Mouse (Mus musculus): Measurements from ENCODE around the gene Snx9. TPM values are rescaled to one million over a fixed set of nuclear protein-coding genes. Genes with fewer than 3 reads are reported as not detected.

The Snx9 gene
- polyA plus RNA-seq, 1 experiment from 2014 or later: 5.9 TPM

DNA sequence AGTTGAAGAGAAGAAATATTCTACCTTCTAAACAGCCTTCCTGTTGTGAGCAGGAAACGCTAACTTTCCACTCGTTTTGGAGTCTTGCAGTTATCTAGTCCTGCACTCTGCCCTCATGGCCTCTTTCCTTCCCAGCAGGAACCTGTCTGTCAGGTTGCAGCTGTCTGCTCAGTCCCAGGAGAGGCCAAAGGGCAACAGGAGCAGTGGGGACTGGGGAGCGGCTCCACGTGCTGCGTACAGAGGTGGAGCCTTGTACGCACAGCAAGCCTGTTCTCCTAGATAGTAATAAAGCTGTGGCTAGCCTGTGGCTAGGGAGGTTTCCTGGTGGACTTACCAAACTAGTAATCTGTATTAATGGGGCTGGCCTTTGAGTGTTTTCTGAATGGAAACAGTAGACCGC lies 52.0 kb downstream of the Snx9 start:
- no peak for ATAC-seq
- Histone ChIP-seq H3K27me3 (ENCODE audit: control insufficient read depth, insufficient read depth, low read depth, low read length) (no peaks in the 10 kb centered on the region), H3K4me1 (ENCODE audit: control insufficient read depth, insufficient read depth, low read length) (no peaks in the 10 kb centered on the region), H3K4me2 (ENCODE audit: low read length) (no peak overlapping the region), H3K27ac (ENCODE audit: low read length) (no peak overlapping the region), H3K9me3 (replicated peaks; ENCODE audit: control insufficient read depth, low read length, poor library complexity, severe bottlenecking) (no peaks in the 10 kb centered on the region), H3K4me3 (ENCODE audit: low read depth, low read length) (no peak overlapping the region), H3K36me3 (ENCODE audit: control insufficient read depth, insufficient read depth, low read length) (no peaks in the 10 kb centered on the region), H3K9ac (ENCODE audit: low read depth, low read length) (no peak overlapping the region)
- 23% methylated on average over 7 of the region's 7 CpGs for WGBS

DNA sequence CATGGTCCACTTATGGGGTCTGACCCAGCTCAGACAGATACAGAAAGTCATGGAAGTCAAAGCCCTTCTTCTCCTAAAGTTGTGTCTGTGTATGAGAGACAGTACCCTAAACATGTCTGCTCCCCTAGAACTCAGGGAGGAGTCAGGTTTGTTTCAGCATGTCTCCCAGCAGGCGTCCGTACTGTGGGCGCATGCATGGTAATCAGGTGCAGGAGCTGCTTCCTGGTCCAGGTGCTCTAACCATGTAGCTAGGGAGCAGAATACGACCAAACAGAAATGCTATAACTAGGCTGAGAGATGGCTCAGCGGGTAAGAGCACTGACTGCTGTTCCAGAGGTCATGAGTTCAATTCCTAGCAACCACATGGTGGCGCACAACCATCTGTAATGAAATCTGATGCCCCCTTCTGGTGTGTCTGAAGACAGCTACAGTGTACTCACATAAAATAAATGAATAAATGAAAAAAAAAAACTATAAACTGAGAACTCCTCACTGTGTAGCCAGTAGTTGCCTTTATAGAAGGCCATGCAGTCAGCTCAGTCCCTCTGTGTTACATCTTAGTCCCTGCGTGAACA lies 52.5 kb downstream of the Snx9 start:
- H3K9ac ChIP-seq (ENCODE audit: low read depth, low read length): no peak overlapping the region
- 81% methylated on average over 7 of the region's 7 CpGs for WGBS
- no peaks in the 10 kb centered on the region for H3K27me3 ChIP-seq (ENCODE audit: control insufficient read depth, insufficient read depth, low read depth, low read length)
- no peaks in the 10 kb centered on the region for H3K36me3 ChIP-seq (ENCODE audit: control insufficient read depth, insufficient read depth, low read length)
- no peak overlapping the region for H3K4me3 ChIP-seq (ENCODE audit: low read depth, low read length)
- no peaks in the 10 kb centered on the region for H3K9me3 ChIP-seq (replicated peaks; ENCODE audit: control insufficient read depth, low read length, poor library complexity, severe bottlenecking)
- ATAC-seq: no peak
- H3K27ac ChIP-seq (ENCODE audit: low read length): no peak overlapping the region
- H3K4me2 ChIP-seq (ENCODE audit: low read length): no peak overlapping the region
- H3K4me1 ChIP-seq (ENCODE audit: control insufficient read depth, insufficient read depth, low read length): no peaks in the 10 kb centered on the region

DNA sequence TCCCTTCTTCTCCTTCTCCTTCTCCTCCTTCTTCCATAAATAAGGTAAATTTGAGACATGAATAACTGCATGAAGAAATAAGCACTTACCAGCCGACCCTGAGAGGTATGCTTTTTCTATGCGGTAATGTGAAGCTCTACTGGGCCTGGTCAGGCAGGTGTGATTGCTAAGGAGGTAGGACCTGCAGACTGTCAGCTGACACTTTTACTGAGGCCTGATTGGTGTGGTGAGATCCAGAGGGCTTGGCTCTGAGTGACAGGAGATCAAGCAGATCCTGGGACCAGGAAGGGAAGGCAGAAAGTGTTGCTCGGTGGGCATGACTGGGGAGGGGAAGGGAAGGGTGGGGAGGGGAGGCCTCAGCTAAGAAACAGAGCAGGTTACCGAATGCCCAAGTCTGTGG lies 54.9 kb downstream of the Snx9 start:
- Histone ChIP-seq H3K4me1 (ENCODE audit: control insufficient read depth, insufficient read depth, low read length) (no peaks in the 10 kb centered on the region), H3K9ac (ENCODE audit: low read depth, low read length) (no peak overlapping the region), H3K4me3 (ENCODE audit: low read depth, low read length) (no peak overlapping the region), H3K36me3 (ENCODE audit: control insufficient read depth, insufficient read depth, low read length) (no peaks in the 10 kb centered on the region), H3K27me3 (ENCODE audit: control insufficient read depth, insufficient read depth, low read depth, low read length) (no peaks in the 10 kb centered on the region), H3K4me2 (ENCODE audit: low read length) (no peak overlapping the region), H3K27ac (ENCODE audit: low read length) (no peak overlapping the region), H3K9me3 (replicated peaks; ENCODE audit: control insufficient read depth, low read length, poor library complexity, severe bottlenecking) (no peaks in the 10 kb centered on the region)
- ATAC-seq: no peak
- 78% methylated on average over 4 of the region's 4 CpGs for WGBS

DNA sequence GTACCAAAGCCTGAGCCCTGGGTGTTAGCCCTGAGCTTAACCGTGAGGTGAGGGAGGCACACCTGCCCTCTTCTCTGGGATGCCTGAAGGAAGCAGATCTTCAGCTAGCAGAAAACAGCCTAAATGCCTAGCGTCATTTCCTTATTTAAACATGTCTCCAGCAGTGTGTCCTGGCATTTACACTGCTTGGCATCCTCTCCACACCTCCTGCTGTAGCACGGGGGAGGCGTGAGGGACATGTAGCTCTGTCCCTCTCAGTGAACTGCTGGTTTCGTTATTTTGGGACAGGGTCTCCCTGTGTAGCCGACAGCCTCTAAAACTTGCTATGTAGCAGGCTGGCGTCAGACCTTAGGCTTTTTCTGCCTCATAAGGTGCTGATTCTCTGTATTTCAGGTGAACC lies 55.5 kb downstream of the Snx9 start:
- Histone ChIP-seq H3K4me2 (ENCODE audit: low read length) (no peak overlapping the region), H3K27me3 (ENCODE audit: control insufficient read depth, insufficient read depth, low read depth, low read length) (no peaks in the 10 kb centered on the region), H3K27ac (ENCODE audit: low read length) (no peak overlapping the region), H3K36me3 (ENCODE audit: control insufficient read depth, insufficient read depth, low read length) (no peaks in the 10 kb centered on the region), H3K9me3 (replicated peaks; ENCODE audit: control insufficient read depth, low read length, poor library complexity, severe bottlenecking) (no peaks in the 10 kb centered on the region), H3K9ac (ENCODE audit: low read depth, low read length) (no peak overlapping the region), H3K4me1 (ENCODE audit: control insufficient read depth, insufficient read depth, low read length) (no peaks in the 10 kb centered on the region), H3K4me3 (ENCODE audit: low read depth, low read length) (no peak overlapping the region)
- ATAC-seq: no peak
- WGBS: 90% methylated on average over 7 of the region's 7 CpGs

DNA sequence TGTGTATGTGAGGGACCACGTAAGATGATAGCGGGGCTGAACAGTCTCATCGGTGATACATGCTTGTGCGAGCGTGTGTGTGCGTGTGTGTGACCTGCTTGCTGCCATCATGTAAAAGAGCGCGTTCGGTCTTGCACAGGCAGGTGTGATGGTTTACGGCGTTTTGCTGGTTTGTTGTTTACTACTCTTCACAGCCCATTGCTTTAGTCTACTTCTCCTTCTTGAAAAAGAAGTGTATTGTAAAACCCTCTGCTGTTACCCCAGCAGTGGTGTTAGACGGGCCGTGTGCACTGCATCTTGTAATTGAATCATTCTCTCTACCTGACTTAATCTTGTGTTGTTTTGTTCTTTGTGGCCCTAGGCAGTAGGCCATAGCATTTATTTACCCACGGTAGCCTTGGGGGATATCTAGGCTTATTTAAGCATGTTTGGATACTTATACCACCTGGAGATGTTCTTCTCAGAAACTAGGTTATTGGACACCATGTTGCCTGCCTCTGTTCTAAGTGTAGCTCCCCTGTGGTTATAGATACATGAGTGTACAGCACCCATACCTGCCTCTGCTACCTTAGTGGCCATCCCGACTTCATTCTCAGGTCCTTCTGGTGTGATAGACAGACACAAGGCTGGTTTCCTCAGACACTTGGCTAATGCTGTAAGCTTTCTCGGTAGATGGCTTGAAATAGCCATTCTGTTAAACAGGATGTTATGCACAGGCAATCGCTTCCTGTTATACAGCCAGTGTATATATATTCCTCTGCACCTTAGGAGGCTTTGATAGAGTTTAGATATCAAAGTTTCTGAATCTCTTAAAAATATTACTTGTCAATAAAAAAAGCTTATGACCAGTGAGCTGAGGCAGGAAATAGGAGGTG lies 56.4 kb downstream of the Snx9 start:
- Histone ChIP-seq H3K4me1 (ENCODE audit: control insufficient read depth, insufficient read depth, low read length) (no peaks in the 10 kb centered on the region), H3K27ac (ENCODE audit: low read length) (no peak overlapping the region), H3K27me3 (ENCODE audit: control insufficient read depth, insufficient read depth, low read depth, low read length) (no peaks in the 10 kb centered on the region), H3K9ac (ENCODE audit: low read depth, low read length) (no peak overlapping the region), H3K4me3 (ENCODE audit: low read depth, low read length) (no peak overlapping the region), H3K4me2 (ENCODE audit: low read length) (no peak overlapping the region), H3K36me3 (ENCODE audit: control insufficient read depth, insufficient read depth, low read length) (no peaks in the 10 kb centered on the region), H3K9me3 (replicated peaks; ENCODE audit: control insufficient read depth, low read length, poor library complexity, severe bottlenecking) (no peaks in the 10 kb centered on the region)
- ATAC-seq: no peak
- WGBS: 92% methylated on average over 17 of the region's 17 CpGs

DNA sequence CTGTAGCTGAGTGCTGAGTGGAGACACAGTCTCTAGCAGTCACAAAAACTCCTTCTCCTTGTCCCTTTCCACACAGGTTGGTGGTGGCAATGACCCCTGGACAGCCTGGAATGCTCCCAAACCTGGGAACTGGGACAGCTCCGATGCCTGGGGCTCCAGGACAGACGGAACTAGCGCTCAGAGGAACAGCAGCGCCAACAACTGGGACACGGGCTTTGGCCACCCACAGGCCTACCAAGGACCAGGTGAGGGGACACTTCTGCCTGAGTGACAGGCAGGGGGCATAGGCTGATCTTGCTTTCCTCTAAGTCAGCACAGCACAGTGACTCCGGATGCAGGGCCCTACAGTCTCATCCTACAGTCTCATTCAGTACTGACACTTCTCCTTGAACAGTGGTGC lies 58.1 kb downstream of the Snx9 start:
- Histone ChIP-seq H3K4me1 (ENCODE audit: control insufficient read depth, insufficient read depth, low read length) (no peaks in the 10 kb centered on the region), H3K27me3 (ENCODE audit: control insufficient read depth, insufficient read depth, low read depth, low read length) (no peaks in the 10 kb centered on the region), H3K9me3 (replicated peaks; ENCODE audit: control insufficient read depth, low read length, poor library complexity, severe bottlenecking) (no peaks in the 10 kb centered on the region), H3K4me3 (ENCODE audit: low read depth, low read length) (no peak overlapping the region), H3K36me3 (ENCODE audit: control insufficient read depth, insufficient read depth, low read length) (no peaks in the 10 kb centered on the region), H3K4me2 (ENCODE audit: low read length) (no peak overlapping the region), H3K9ac (ENCODE audit: low read depth, low read length) (no peak overlapping the region), H3K27ac (ENCODE audit: low read length) (no peak overlapping the region)
- ATAC-seq: no peak
- WGBS: 91% methylated on average over 6 of the region's 6 CpGs

DNA sequence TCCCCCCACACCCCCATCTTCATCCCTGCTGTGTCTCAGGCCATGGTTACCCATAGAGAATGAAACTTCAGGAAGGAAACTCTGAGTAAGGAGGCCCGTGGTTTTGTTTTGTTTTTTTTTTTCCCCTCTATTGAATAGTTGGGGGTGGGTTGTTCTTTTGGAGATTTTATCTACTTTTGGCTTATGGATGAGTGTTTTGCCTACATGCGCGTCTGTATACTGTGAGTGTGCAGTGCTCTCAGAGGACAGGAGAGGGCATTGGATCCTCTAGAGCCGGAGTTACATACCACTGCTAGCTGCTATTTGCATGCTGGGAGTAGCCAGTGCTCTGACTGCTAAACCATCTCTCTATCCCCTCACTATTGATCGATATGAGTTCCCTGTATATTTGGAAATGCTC lies 60.3 kb downstream of the Snx9 start:
- H3K27ac ChIP-seq (ENCODE audit: low read length): no peak overlapping the region
- H3K4me1 ChIP-seq (ENCODE audit: control insufficient read depth, insufficient read depth, low read length): no peaks in the 10 kb centered on the region
- ATAC-seq: no peak
- no peak overlapping the region for H3K4me2 ChIP-seq (ENCODE audit: low read length)
- H3K9ac ChIP-seq (ENCODE audit: low read depth, low read length): no peak overlapping the region
- H3K9me3 ChIP-seq (replicated peaks; ENCODE audit: control insufficient read depth, low read length, poor library complexity, severe bottlenecking): no peaks in the 10 kb centered on the region
- WGBS: 79% methylated on average over 5 of the region's 5 CpGs
- no peak overlapping the region for H3K4me3 ChIP-seq (ENCODE audit: low read depth, low read length)
- no peaks in the 10 kb centered on the region for H3K36me3 ChIP-seq (ENCODE audit: control insufficient read depth, insufficient read depth, low read length)
- no peaks in the 10 kb centered on the region for H3K27me3 ChIP-seq (ENCODE audit: control insufficient read depth, insufficient read depth, low read depth, low read length)

DNA sequence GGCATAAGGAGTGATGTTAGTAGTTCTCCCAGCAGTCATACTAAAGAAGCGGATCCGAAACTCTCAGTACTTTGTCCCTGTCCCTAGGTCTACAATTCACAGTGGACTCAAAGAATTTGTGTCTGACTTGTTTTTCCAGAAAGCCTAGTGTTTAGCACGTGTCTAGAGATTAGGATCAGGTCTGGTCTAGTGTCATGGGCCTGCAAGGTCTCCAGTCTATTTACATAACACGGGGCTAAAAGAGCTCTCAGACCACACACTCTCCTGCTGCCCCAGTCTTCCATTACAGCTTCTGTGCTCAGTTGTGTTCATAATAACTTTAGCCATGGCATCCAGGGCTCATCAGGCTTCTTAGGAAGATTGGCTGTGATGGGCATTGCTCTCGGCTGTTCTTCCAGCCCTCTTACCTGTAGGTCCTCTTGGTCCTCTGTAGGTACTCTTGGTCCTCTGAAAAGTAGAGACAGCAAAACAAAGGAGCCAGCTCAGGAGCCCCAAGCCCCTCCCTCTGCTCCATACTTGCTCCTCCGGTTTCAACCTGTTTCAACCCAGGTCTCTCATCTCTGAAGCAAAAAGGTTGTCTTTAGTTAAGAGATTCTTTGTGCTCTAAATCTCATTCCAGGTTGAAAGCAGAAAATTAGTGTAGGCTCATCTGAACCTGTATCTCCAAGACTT lies 62.6 kb downstream of the Snx9 start:
- H3K27me3 ChIP-seq (ENCODE audit: control insufficient read depth, insufficient read depth, low read depth, low read length): no peaks in the 10 kb centered on the region
- ATAC-seq: no peak
- no peak overlapping the region for H3K4me2 ChIP-seq (ENCODE audit: low read length)
- no peaks in the 10 kb centered on the region for H3K9me3 ChIP-seq (replicated peaks; ENCODE audit: control insufficient read depth, low read length, poor library complexity, severe bottlenecking)
- no peak overlapping the region for H3K9ac ChIP-seq (ENCODE audit: low read depth, low read length)
- no peaks in the 10 kb centered on the region for H3K36me3 ChIP-seq (ENCODE audit: control insufficient read depth, insufficient read depth, low read length)
- H3K4me3 ChIP-seq (ENCODE audit: low read depth, low read length): no peak overlapping the region
- H3K27ac ChIP-seq (ENCODE audit: low read length): no peak overlapping the region
- H3K4me1 ChIP-seq (ENCODE audit: control insufficient read depth, insufficient read depth, low read length): no peaks in the 10 kb centered on the region
- WGBS: 85% methylated on average over 6 of the region's 6 CpGs

DNA sequence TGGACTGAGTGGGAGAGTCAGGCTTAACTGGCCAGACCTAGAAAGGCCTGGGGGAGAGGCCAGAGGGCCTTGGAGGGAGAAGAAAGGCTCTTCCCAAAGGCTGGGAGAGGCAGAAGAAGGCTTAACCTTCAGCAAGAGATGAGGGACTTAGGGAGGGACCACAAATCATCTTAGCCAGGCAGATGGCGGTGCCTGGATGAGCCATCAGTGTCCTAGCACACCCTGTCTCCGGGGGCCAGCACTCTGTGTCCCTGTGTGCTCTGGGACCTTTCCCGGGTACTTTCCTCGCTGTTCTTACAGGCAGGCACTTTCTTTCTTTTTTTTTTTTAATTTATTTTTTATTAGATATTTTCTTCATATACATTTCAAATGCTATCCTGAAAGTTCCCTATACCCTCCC lies 68.6 kb downstream of the Snx9 start:
- Histone ChIP-seq H3K4me2 (ENCODE audit: low read length) (no peak overlapping the region), H3K9me3 (replicated peaks; ENCODE audit: control insufficient read depth, low read length, poor library complexity, severe bottlenecking) (no peaks in the 10 kb centered on the region), H3K36me3 (ENCODE audit: control insufficient read depth, insufficient read depth, low read length) (no peaks in the 10 kb centered on the region), H3K4me1 (ENCODE audit: control insufficient read depth, insufficient read depth, low read length) (no peaks in the 10 kb centered on the region), H3K27ac (ENCODE audit: low read length) (no peak overlapping the region), H3K9ac (ENCODE audit: low read depth, low read length) (no peak overlapping the region), H3K4me3 (ENCODE audit: low read depth, low read length) (no peak overlapping the region), H3K27me3 (ENCODE audit: control insufficient read depth, insufficient read depth, low read depth, low read length) (no peaks in the 10 kb centered on the region)
- 90% methylated on average over 4 of the region's 4 CpGs for WGBS
- ATAC-seq: no peak
